Mouse (Mus musculus): ENCODE results near the gene Hoxa11. TPM values are rescaled to one million over a fixed set of nuclear protein-coding genes. Genes with fewer than 3 reads are reported as not detected.

The Hoxa11 gene
- total RNA-seq, 1 experiment = 0.31 TPM

- in situ Hi-C loops (cut with MboI; ENCODE audit: low sequenced_read_pairs in 2 of 2, unreplicated experiment in 2 of 2) = no loop called here
- no peak for DNase-seq (ENCODE audit: low read depth, low spot score)
- TF ChIP-seq ZC3H11A (IDR thresholded peaks at IDR 0.05; ENCODE audit: borderline replicate concordance, low read depth, low read length) = no peak
- TF ChIP-seq HCFC1 (IDR thresholded peaks at IDR 0.05; ENCODE audit: borderline replicate concordance, insufficient read depth, low read length) = no peak
- no peak for TF ChIP-seq ZNF384 (IDR thresholded peaks at IDR 0.05; ENCODE audit: low read depth, low read length)
- TF ChIP-seq CHD2 (IDR thresholded peaks at IDR 0.05; ENCODE audit: low read depth, low read length) = no peak
- TF ChIP-seq MAFK (IDR thresholded peaks at IDR 0.05; ENCODE audit: insufficient read depth, low read depth, low read length) = no peak
- Histone ChIP-seq H3K9me3 (ENCODE audit: control insufficient read depth, insufficient read depth, low read depth, low read length) (no peaks in the 10 kb centered on the region), H3K27ac (ENCODE audit: insufficient read depth, low read depth, low read length, poor library complexity, severe bottlenecking) (no peak overlapping the region), H3K4me3 (ENCODE audit: insufficient read depth in 1 of 2, low read depth in 1 of 2, low read length in 2 of 2, poor library complexity in 1 of 2, severe bottlenecking in 1 of 2) (no peak overlapping the region), H3K4me1 (ENCODE audit: control insufficient read depth in 2 of 2, insufficient read depth in 2 of 2, low read length in 2 of 2, poor library complexity in 1 of 2) (peaks cover 0 to 2% of the 10 kb centered on the region in 2 experiments; a peak in 1 of 4 replicates), H3K36me3 (ENCODE audit: control insufficient read depth, insufficient read depth, low read length, poor library complexity, severe bottlenecking) (no peaks in the 10 kb centered on the region), H3K9ac (ENCODE audit: insufficient read depth, low read depth, low read length, poor library complexity, severe bottlenecking) (no peak overlapping the region)
Measured at GRCm38 (mm10) chr6:52194690-52195089, 50.9 kb downstream of the Hoxa11 start.

Other genes starting within 250 kb of the Hoxa11 start
- gene Skap2, start 233.3 kb downstream of the Hoxa11 start, total RNA-seq (2012; rRNA removed) = 19.6 and 25.1 TPM in 2 replicates
- gene Hoxa1, start 87.5 kb downstream of the Hoxa11 start, total RNA-seq (2012; rRNA removed) = 1.1 and 3.5 TPM in 2 replicates
- 0.27 TPM in 1 of 2 replicates, not detected in the other for gene Hoxa2, start 81.0 kb downstream of the Hoxa11 start, total RNA-seq (2012; rRNA removed)
- gene 5730596B20Rik, start 68.3 kb downstream of the Hoxa11 start, total RNA-seq (2012; rRNA removed) = 0.18 TPM in 1 of 2 replicates, not detected in the other
- 0.13 TPM in 1 of 2 replicates, not detected in the other for gene Hoxa4, start 54.1 kb downstream of the Hoxa11 start, total RNA-seq (2012; rRNA removed)
- 0.49 TPM in 1 of 2 replicates, not detected in the other for gene Hoxa5, start 41.2 kb downstream of the Hoxa11 start, total RNA-seq (2012; rRNA removed)
- gene Hoxa6, start 37.1 kb downstream of the Hoxa11 start, total RNA-seq (2012; rRNA removed) = not detected in 2 replicates
- gene Hoxa3, start 32.5 kb downstream of the Hoxa11 start, total RNA-seq (2012; rRNA removed) = 0.27 TPM in 1 of 2 replicates, not detected in the other
- 0.31 TPM in 1 of 2 replicates, not detected in the other for gene Gm28308, start 32.5 kb downstream of the Hoxa11 start, total RNA-seq (2012; rRNA removed)
- 0.42 and 0.89 TPM in 2 replicates for gene Hoxa7, start 24.0 kb downstream of the Hoxa11 start, total RNA-seq (2012; rRNA removed)
- 0.26 and 1.4 TPM in 2 replicates for gene Hoxa9, start 14.7 kb downstream of the Hoxa11 start, total RNA-seq (2012; rRNA removed)
- 0.16 and 0.80 TPM in 2 replicates for gene Hoxa10, start 5.0 kb downstream of the Hoxa11 start, total RNA-seq (2012; rRNA removed)
- gene Hoxa13, start 15.1 kb upstream of the Hoxa11 start, total RNA-seq (2012; rRNA removed) = 0.21 and 0.40 TPM in 2 replicates
- gene Evx1, start 67.7 kb upstream of the Hoxa11 start, total RNA-seq (2012; rRNA removed) = 0.32 and 0.54 TPM in 2 replicates